Mouse (Mus musculus) G1E (cell line): ENCODE measurements around the gene Zfp180. TPM values are rescaled to one million over a fixed set of nuclear protein-coding genes. Genes with fewer than 3 reads are reported as not detected.
A peak's percentile ranks its signal among the peaks of the same experiment; 100 is the strongest.
"Not testable (repeated sequence)": the region's sequence is repeated elsewhere in the genome, so short reads cannot be mapped to it uniquely, and the experiment has no call there.

Experiments used
- ATAC-seq: 2 replicates; pipeline ENCODE4 v1.8.0; 2016; ENCODE audit warnings: mild to moderate bottlenecking; ENCODE audit not compliant: insufficient number of reproducible peaks, poor library complexity, low FRiP score, severe bottlenecking; ENCODE audit errors: extremely low read depth
- DNase-seq: peaks from one replicate; pipeline ENCODE4 v3.0.0; 2012; ENCODE audit warnings: low spot score
- H3K27me3 ChIP-seq: 2 replicates; pipeline ENCODE4 v1.6.1; 2012; ENCODE audit warnings: mild to moderate bottlenecking, low read length, inconsistent platforms; ENCODE audit not compliant: insufficient read depth
- H3K36me3 ChIP-seq: replicated peaks from 2 replicates; pipeline ENCODE3; 2012; ENCODE audit warnings: mild to moderate bottlenecking, inconsistent platforms
- H3K4me1 ChIP-seq: 2 replicates; pipeline ENCODE4 v1.6.1; 2012; ENCODE audit warnings: low read depth, low read length, inconsistent platforms, mixed read lengths; ENCODE audit not compliant: insufficient read depth
- H3K4me3 ChIP-seq: 2 replicates; pipeline ENCODE4 v1.5.1; 2012; ENCODE audit warnings: low read depth, mild to moderate bottlenecking, inconsistent platforms, low read length, moderate library complexity, mixed read lengths
- H3K9me3 ChIP-seq: replicated peaks from 2 replicates; pipeline ENCODE4 v1.6.1; 2012; ENCODE audit warnings: inconsistent platforms
- CTCF ChIP-seq: IDR thresholded peaks from 2 replicates; pipeline ENCODE4 v1.5.1; 2012; ENCODE audit warnings: low read depth, low read length, inconsistent platforms, mixed read lengths
- GATA1 ChIP-seq: IDR thresholded peaks from 2 replicates; pipeline ENCODE4 v1.6.1; 2012; ENCODE audit warnings: borderline replicate concordance, low read length, inconsistent platforms, mixed read lengths
- GATA2 ChIP-seq: IDR thresholded peaks from 2 replicates; pipeline ENCODE4 v1.6.1; 2012; ENCODE audit warnings: low read depth, low read length, inconsistent platforms, borderline replicate concordance
- POLR2AphosphoS5 ChIP-seq: IDR thresholded peaks from 2 replicates; pipeline ENCODE4 v1.6.1; 2012; ENCODE audit warnings: low read depth, low read length, inconsistent platforms; ENCODE audit not compliant: insufficient replicate concordance
- TAL1 ChIP-seq: conservative IDR thresholded peaks from 2 replicates; pipeline ENCODE4 v1.6.1; 2012; ENCODE audit warnings: low read depth, low read length, inconsistent platforms, mixed read lengths
- polyA plus RNA-seq: library from polyadenylated mRNA; stranded (reverse); fragments of >175 nt; gene quantifications from 2 replicates; pipeline ENCODE4 v1.2.3, GENCODE M21; 2012
- total RNA-seq, 2 experiments: library from RNA; stranded (forward) in 1 of 2; stranded (reverse) in 1 of 2; fragments of 200-1000 nt in 1 of 2; fragments of >200 nt in 1 of 2; fragmentation: Nextera tagmentation in 1 of 2; gene quantifications; 2 replicates each; pipeline ENCODE4 v1.2.3; 2014 to 2017

Zfp180 gene
- total RNA-seq (2014; fragmentation: Nextera tagmentation): 18.7 and 19.2 TPM in 2 replicates
- total RNA-seq (2017): 13.9 and 16.1 TPM in 2 replicates
- polyA plus RNA-seq: 16.0 and 16.2 TPM in 2 replicates

DNA sequence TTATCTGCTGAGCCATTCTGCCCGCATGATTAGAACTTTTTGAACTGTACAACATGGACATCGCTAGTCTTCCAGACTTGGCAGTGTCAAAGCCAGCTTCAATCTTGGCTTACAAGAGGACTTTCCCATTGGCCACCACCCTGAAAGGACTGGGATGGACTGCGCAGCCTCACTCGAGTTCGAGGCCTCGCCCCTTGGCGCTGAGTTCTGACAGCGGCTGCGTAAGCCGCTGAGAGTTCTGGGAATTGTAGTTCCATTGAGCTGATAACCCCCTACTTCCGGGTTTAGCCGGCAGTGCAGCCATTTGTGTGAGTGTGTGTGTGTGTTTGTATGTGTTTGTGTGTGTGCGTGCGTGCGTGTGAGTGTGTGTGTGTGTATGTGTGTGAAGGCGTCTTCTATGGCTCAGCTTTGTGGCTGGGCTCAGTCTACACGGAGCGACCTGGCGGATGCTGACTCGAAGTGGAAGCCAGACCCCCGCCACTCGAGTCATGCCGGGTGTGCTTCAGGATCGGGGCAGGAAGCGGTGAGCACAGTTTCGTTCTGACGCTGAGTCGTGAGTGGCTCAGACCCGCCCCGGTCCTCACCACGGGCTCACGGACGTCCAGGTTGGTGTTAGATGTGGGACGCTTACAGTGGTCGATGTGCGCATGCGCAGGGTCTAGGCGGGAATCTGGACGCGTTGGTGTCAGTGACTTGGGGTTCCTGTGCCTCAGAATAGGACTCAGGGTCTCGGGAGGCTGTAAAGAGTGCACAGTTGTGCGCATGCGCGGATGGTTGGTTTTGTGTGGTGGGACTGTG, at the start of gene Zfp180:
Gene Zfp180 (plus strand): TSS at position 291 of the 798 bp plus-strand sequence.
- peak within 1 kb of the TSS; percentile 72 for H3K4me3 ChIP-seq
- H3K4me1 ChIP-seq: peaks cover 23% of the 10 kb centered on the region
- ATAC-seq (peak; percentile 89), DNase-seq (peak; percentile 92)
- no peaks in the 10 kb centered on the region for H3K27me3 ChIP-seq
- peaks cover 8% of the 10 kb centered on the region for H3K9me3 ChIP-seq
- peaks cover 39% of the 10 kb centered on the region for H3K36me3 ChIP-seq
- TF ChIP-seq CTCF: no peak
- no peak for TF ChIP-seq TAL1
- no peak for TF ChIP-seq GATA1
- TF ChIP-seq POLR2AphosphoS5: no peak
- TF ChIP-seq GATA2: no peak

GRCm38 (mm10) chr7:24052660-24053304, 28.9 kb upstream of the Zfp180 start, which contains the start of gene Vmn1r183:
Gene Vmn1r183, plus strand, starts transcription at chr7:24053254.
- ATAC-seq (no peak), DNase-seq (no peak)
- H3K36me3 ChIP-seq: no peaks in the 10 kb centered on the region
- H3K4me1 ChIP-seq: no peaks in the 10 kb centered on the region
- no peaks in the 10 kb centered on the region for H3K27me3 ChIP-seq
- H3K9me3 ChIP-seq: no peaks in the 10 kb centered on the region
- TF ChIP-seq GATA1: no peak
- no peak for TF ChIP-seq CTCF
- no peak for TF ChIP-seq TAL1
- TF ChIP-seq POLR2AphosphoS5: no peak
- no peak for TF ChIP-seq GATA2
- H3K4me3 ChIP-seq: no peak within 1 kb of the TSS

GRCm38 (mm10) chr7:24074424-24074823, 7.3 kb upstream of the Zfp180 start:
- not testable (repeated sequence) for H3K36me3 ChIP-seq, H3K4me3 ChIP-seq, H3K4me1 ChIP-seq, DNase-seq, ATAC-seq, H3K27me3 ChIP-seq, H3K9me3 ChIP-seq

DNA sequence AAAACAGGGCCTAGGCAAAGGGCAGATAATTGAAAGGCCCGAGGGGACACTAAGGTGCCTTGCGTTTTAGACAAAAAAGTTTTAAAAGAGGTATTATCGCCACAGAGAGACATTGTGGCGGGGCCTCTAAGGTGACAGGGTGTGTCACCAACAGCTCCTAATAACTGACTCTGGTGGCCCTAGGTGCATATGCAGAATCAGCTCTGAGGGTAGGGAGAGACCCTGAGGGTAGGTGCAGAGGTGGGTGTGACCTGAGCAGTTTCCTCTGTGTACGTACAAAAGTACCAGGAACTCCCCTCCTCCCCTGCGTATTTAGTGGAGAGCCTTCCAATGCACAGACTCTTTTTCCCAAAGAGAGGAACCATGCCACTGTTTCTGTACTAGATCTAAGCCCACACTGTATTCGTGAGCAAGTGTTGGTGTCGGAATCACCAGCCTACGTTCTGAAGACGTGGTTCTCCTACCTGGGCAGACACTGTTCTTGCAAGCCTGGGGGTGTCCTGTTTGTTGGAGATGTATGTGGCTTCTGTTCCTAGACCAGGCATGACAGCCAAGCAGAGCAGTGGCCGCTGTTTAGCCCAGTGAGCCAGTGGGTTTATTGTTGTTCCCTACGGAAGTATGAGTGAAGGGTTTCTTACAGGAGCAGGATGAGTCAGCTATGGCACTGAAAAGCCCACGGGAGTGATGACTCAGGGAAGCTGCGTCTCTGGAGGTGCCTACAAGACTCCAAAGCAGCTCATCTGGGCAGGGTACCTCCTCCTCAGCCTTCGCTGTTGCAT, 922 bp downstream of the Zfp180 start:
- H3K4me1 ChIP-seq: peaks cover 23% of the 10 kb centered on the region
- H3K9me3 ChIP-seq: peaks cover 8% of the 10 kb centered on the region
- DNase-seq (peak; percentile 16), ATAC-seq (no peak)
- TF ChIP-seq CTCF (no peak), POLR2AphosphoS5 (no peak), GATA2 (no peak), GATA1 (no peak), TAL1 (no peak)
- no peaks in the 10 kb centered on the region for H3K27me3 ChIP-seq
- peaks cover 47% of the 10 kb centered on the region for H3K36me3 ChIP-seq
- H3K4me3 ChIP-seq: peak overlapping the region; percentile 72

GRCm38 (mm10) chr7:24086871-24087270, 5.1 kb downstream of the Zfp180 start:
- no peak for ATAC-seq
- no peak overlapping the region for H3K4me3 ChIP-seq
- H3K36me3 ChIP-seq: peaks cover 55% of the 10 kb centered on the region
- TF ChIP-seq GATA2 (no peak), TAL1 (no peak), GATA1 (no peak), CTCF (no peak), POLR2AphosphoS5 (no peak)
- H3K4me1 ChIP-seq: peaks cover 23% of the 10 kb centered on the region
- peaks cover 6% of the 10 kb centered on the region for H3K9me3 ChIP-seq
- DNase-seq: no peak
- H3K27me3 ChIP-seq: no peaks in the 10 kb centered on the region

DNA sequence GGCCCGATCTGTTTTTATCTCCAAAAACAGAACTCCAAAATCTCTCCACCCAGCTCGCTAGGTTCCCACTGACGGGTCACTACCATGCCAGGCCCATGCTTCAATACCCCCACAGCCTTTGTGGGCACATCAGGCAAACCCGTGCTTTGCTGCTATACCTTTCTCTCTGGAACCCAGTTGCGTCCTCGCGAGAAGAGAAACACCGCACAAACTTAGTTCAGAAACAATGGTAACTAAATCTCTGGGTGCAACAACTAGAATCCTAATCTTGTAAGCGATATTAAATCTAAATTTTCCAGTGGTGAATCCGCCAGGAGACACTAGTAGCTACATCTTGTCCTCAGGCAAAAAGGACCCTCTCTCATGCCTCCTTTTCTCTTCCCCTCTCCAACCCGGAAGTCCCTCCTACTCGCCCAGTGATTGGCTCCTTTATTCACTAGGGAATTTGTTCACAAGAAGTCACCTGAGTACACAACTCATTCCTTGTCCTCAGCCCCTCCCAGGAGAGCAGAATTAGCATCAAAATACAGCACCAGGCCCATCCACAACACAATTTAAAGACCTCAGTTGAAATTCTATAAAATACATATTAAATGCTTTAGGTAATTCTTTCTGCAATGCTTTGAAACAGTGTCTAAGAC, 5.9 kb downstream of the Zfp180 start:
- H3K36me3 ChIP-seq: peaks cover 55% of the 10 kb centered on the region

More for the DNA sequence above, 5.9 kb downstream of the Zfp180 start:
- H3K4me1 ChIP-seq: peaks cover 21% of the 10 kb centered on the region
- no peaks in the 10 kb centered on the region for H3K27me3 ChIP-seq
- no peak for ATAC-seq
- peaks cover 4% of the 10 kb centered on the region; the same call in 1 of the 2 replicates for H3K9me3 ChIP-seq
- no peak overlapping the region for H3K4me3 ChIP-seq
- DNase-seq: no peak
- no peak for TF ChIP-seq POLR2AphosphoS5
- TF ChIP-seq TAL1: no peak
- TF ChIP-seq GATA2: no peak
- no peak for TF ChIP-seq GATA1
- no peak for TF ChIP-seq CTCF
